Mouse (Mus musculus): ENCODE measurements at regions not wholly inside any gene's neighbourhood (a gene's known extent, or its start where the extent isn't known, plus 50 kb on each side); places are given as distances from the start of the nearest gene placed in this dataset.

DNA sequence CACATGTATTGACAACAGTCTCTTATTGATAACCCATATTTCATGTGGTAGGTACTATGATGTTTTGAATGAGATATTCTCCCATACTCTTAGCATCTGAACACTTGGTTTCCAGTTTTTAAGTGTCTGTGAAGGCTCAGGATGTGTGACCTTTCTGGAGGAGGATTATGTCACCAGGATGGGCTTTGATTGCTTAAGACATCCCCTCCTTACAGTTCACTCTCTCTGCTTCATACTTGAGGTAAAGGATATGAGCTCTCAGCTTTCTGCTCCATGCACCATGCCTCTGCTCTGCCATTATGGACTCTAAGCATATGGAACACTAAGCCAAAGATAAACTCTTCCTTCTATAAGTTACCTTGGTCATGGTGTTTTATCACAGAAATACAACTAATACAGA, 263.8 kb upstream of the Cpeb2 start:
- Histone ChIP-seq H3K27ac (ENCODE audit: insufficient read depth, low read depth) (no peak overlapping the region), H3K4me2 (ENCODE audit: insufficient read depth, low read depth, poor library complexity, severe bottlenecking) (no peak overlapping the region), H3K27me3 (replicated peaks) (no peaks in the 10 kb centered on the region), H3K4me1 (ENCODE audit: control insufficient read depth in 1 of 2, insufficient read depth in 2 of 2) (peaks cover 0 to 5% of the 10 kb centered on the region in 2 experiments; a peak in 1 of 4 replicates), H3K4me3 (replicated peaks in 1 of 3; ENCODE audit: low read depth in 2 of 3, low read length in 2 of 3, poor library complexity in 1 of 3) (no peak overlapping the region), H3K9me3 (replicated peaks; ENCODE audit: low read length) (no peaks in the 10 kb centered on the region), H3K36me3 (replicated peaks in 1 of 2; ENCODE audit: control insufficient read depth in 1 of 2, insufficient read depth in 1 of 2, low read length in 1 of 2) (no peaks in the 10 kb centered on the region), H3K9ac (ENCODE audit: insufficient read depth, low read depth) (no peak overlapping the region), H3K79me2 (replicated peaks; ENCODE audit: control insufficient read depth, extremely low read depth, insufficient read depth, poor library complexity, severe bottlenecking) (no peaks in the 10 kb centered on the region)
- dilution Hi-C loops (cut with MboI; ENCODE audit: extremely low pct_ligation_motif_present, extremely low pct_unique_long_range_greater_than_20kb, low sequenced_read_pairs) (no loop called here), in situ Hi-C loops (cut with MboI; ENCODE audit: low pct_ligation_motif_present, low pct_unique_long_range_greater_than_20kb, low sequenced_read_pairs) (no loop called here)
- TF ChIP-seq MAFK (IDR thresholded peaks at IDR 0.05; ENCODE audit: insufficient replicate concordance, low read length) (no peak), IRF4 (IDR thresholded peaks at IDR 0.05; ENCODE audit: low read depth, low read length) (no peak), SIN3A (IDR thresholded peaks at IDR 0.05; ENCODE audit: low read length) (no peak), TCF12 (IDR thresholded peaks at IDR 0.05; ENCODE audit: low read depth, low read length) (no peak), ELF1 (IDR thresholded peaks at IDR 0.05; ENCODE audit: low read depth, low read length) (no peak), ZMIZ1 (IDR thresholded peaks at IDR 0.05; ENCODE audit: low read depth, low read length) (no peak), USF2 (conservative IDR thresholded peaks at IDR 0.05; ENCODE audit: low read depth, low read length) (no peak), KAT2A (IDR thresholded peaks at IDR 0.05; ENCODE audit: insufficient replicate concordance, low read length) (no peak)
- no peak for DNase-seq (ENCODE audit: extremely low read depth)

DNA sequence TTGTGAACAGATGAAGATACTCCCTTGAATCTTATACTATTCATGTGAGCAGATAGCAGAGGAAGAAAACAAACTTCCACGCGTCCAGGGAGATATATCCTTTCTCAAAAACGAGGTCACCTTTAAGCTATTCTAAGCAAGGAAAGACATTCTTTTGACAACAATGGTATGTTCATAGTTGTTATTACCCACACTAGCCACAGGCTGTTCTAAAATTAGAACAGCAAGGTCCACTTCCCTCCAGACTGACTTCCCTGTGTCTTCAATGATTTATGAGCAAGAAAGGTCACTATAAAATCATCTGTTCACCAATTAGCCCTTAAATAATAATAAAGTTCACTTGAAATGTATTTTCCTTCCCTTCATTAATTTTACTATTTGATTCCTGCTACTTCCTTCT, 263.3 kb upstream of the Cpeb2 start:
- Histone ChIP-seq H3K27me3 (replicated peaks) (no peaks in the 10 kb centered on the region), H3K4me2 (ENCODE audit: insufficient read depth, low read depth, poor library complexity, severe bottlenecking) (no peak overlapping the region), H3K79me2 (replicated peaks; ENCODE audit: control insufficient read depth, extremely low read depth, insufficient read depth, poor library complexity, severe bottlenecking) (no peaks in the 10 kb centered on the region), H3K36me3 (replicated peaks in 1 of 2; ENCODE audit: control insufficient read depth in 1 of 2, insufficient read depth in 1 of 2, low read length in 1 of 2) (no peaks in the 10 kb centered on the region), H3K27ac (ENCODE audit: insufficient read depth, low read depth) (no peak overlapping the region), H3K9ac (ENCODE audit: insufficient read depth, low read depth) (no peak overlapping the region), H3K4me3 (replicated peaks in 1 of 3; ENCODE audit: low read depth in 2 of 3, low read length in 2 of 3, poor library complexity in 1 of 3) (no peak overlapping the region), H3K9me3 (replicated peaks; ENCODE audit: low read length) (no peaks in the 10 kb centered on the region), H3K4me1 (ENCODE audit: control insufficient read depth in 1 of 2, insufficient read depth in 2 of 2) (peaks cover 0 to 5% of the 10 kb centered on the region in 2 experiments; a peak in 1 of 4 replicates)
- in situ Hi-C loops (cut with MboI; ENCODE audit: low pct_ligation_motif_present, low pct_unique_long_range_greater_than_20kb, low sequenced_read_pairs) = loop anchor here (10.0 kb wide), 2 partner anchors 205 to 395 kb away; no protein-coding TSS in a partner anchor
- TF ChIP-seq ZKSCAN1 (IDR thresholded peaks at IDR 0.05; ENCODE audit: borderline replicate concordance, low read depth, low read length) = no peak
- no peak for TF ChIP-seq RAD21 (IDR thresholded peaks at IDR 0.05; ENCODE audit: low read depth, low read length)
- TF ChIP-seq GABPA (IDR thresholded peaks at IDR 0.05; ENCODE audit: insufficient replicate concordance, low read depth, low read length) = no peak
- TF ChIP-seq POLR2A (IDR thresholded peaks at IDR 0.05; ENCODE audit: low read depth, low read length) = no peak
- no peak for TF ChIP-seq ZNF384 (IDR thresholded peaks at IDR 0.05; ENCODE audit: low read depth, low read length)
- TF ChIP-seq RCOR1 (conservative IDR thresholded peaks at IDR 0.05; ENCODE audit: low read depth, low read length) = no peak
- no peak for TF ChIP-seq SIN3A (IDR thresholded peaks at IDR 0.05; ENCODE audit: low read length)
- TF ChIP-seq JUND (conservative IDR thresholded peaks at IDR 0.05; ENCODE audit: low read depth, low read length) = no peak
- no peak for TF ChIP-seq JUN (IDR thresholded peaks at IDR 0.05; ENCODE audit: insufficient read depth, low read depth, low read length)
- TF ChIP-seq ZMIZ1 (IDR thresholded peaks at IDR 0.05; ENCODE audit: low read depth, low read length) = no peak
- no peak for TF ChIP-seq ETS1 (conservative IDR thresholded peaks at IDR 0.05; ENCODE audit: low read depth, low read length)
- TF ChIP-seq MAX (IDR thresholded peaks at IDR 0.05; ENCODE audit: low read length) = no peak
- no peak for TF ChIP-seq TBP (conservative IDR thresholded peaks at IDR 0.05; ENCODE audit: low read depth, low read length)
- no peak for TF ChIP-seq EP300 (IDR thresholded peaks at IDR 0.05; ENCODE audit: low read length)
- TF ChIP-seq NRF1 (IDR thresholded peaks at IDR 0.05; ENCODE audit: low read depth, low read length) = no peak
- TF ChIP-seq MAZ (IDR thresholded peaks at IDR 0.05; ENCODE audit: low read depth, low read length) = no peak
- no peak for TF ChIP-seq SMC3 (IDR thresholded peaks at IDR 0.05; ENCODE audit: low read depth, low read length)
- TF ChIP-seq BHLHE40 (IDR thresholded peaks at IDR 0.05; ENCODE audit: low read depth, low read length) = no peak
- no peak for TF ChIP-seq CTCF (conservative IDR thresholded peaks at IDR 0.05 in 1 of 2, IDR thresholded peaks at IDR 0.05 in 1 of 2; ENCODE audit: low read depth in 2 of 2, low read length in 2 of 2)
- DNase-seq (ENCODE audit: extremely low read depth) = no peak
- dilution Hi-C loops (cut with MboI; ENCODE audit: extremely low pct_ligation_motif_present, extremely low pct_unique_long_range_greater_than_20kb, low sequenced_read_pairs) = no loop called here
